Mouse (Mus musculus) testis, adult 2 months (tissue): ENCODE measurements around the gene Tprn.

ENCODE experiments used
- CTCF ChIP-seq: fragments of 200-500 bp; IDR thresholded peaks from 2 replicates; pipeline ENCODE4 v1.5.1; 2012; ENCODE audit warnings: low read depth, mild to moderate bottlenecking, inconsistent platforms, low read length, moderate library complexity; ENCODE audit not compliant: control insufficient read depth, insufficient read depth, insufficient replicate concordance
- POLR2A ChIP-seq: fragments of 200-500 bp; IDR thresholded peaks from 2 replicates; pipeline ENCODE4 v1.6.1; 2012; ENCODE audit warnings: low read depth, mild to moderate bottlenecking, inconsistent platforms, low read length, moderate library complexity; ENCODE audit not compliant: control insufficient read depth

DNA sequence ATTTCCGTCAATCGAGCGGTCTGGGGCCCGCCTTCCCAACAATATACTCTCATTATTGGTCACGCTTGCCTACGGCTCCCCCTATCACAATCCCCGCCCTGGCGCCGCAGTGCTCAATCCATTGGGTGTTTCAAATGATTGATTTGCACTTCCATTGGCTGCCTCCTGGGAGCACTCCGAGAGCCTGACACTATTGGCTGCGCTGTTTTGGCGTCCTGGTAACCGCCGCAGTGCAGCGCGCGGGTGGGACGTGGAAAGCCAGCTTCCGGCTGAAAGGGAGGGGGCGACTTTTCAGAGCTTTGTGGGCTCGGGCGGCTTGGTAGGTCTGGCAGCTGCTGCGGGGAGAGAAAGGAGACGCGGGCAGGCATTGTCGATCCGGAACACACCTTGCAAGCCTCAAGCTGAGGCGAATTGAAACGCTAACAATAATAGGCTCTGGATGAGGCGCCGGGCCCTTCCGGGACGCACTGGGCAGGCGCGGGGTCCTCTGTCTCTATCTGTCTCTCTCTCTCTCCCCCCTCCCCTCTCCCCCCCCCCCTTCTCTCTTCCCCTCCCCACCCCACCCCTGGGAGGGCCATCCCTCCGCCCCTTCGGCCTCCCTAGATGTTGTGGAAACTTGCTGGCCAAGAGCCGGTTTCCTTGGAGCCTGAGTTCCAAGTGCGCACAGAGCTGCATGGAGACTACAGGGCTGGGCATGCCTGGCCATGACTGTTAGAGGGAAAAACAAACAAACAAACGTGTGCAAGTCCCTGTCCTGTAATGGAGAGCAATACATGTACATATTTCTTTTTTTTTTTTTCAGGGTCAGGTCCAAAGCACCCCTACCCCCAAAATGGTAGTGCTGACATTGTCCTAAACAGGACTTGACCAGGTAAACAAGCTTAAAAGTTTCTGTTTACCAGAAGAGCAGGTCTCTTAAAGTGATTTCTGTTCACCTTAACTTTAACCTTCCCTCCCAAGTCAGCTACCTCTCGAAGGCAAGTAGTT, 37.4 kb upstream of the Tprn start:
- no peak; the same call in 1 of the 2 replicates for TF ChIP-seq POLR2A
- TF ChIP-seq CTCF, result no peak
